Mouse (Mus musculus): ENCODE results near the gene Focad.

DNA sequence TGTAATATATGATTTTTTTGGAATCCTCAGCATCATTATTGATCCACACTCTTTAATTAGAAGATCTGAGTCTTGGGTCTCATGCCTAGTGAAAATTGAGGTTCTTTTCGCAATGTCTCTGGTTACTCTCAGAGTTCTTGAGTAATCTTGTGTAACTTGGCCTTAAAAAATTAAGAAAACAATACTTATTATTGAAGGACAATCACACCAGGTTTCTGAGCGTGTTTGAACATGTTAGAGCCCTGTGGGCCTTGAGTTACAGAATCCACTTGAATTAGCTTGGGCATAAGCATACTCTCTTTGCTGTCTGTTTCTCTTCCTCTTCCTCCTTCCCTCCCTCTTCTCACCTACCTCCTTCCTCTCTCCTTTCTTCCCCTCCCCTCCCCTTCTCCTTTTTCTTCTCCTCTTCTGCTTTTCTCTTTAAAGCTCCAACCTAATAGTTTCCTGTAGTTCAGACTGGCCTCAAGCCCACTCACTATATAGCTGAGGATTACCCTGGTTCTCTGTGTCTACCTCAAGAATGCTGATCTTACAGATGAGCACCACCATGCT, 44.0 kb downstream of the Focad start:
- TF ChIP-seq CTCF (IDR thresholded peaks at IDR 0.05; ENCODE audit: extremely low read depth, insufficient read depth, insufficient read length, insufficient replicate concordance) (no peak), POLR2A (IDR thresholded peaks at IDR 0.05; ENCODE audit: low read depth, low read length) (no peak)

Data from spleen, adult 2 months (tissue).